Mouse (Mus musculus): Measurements from ENCODE around the gene Zfp870.

DNA sequence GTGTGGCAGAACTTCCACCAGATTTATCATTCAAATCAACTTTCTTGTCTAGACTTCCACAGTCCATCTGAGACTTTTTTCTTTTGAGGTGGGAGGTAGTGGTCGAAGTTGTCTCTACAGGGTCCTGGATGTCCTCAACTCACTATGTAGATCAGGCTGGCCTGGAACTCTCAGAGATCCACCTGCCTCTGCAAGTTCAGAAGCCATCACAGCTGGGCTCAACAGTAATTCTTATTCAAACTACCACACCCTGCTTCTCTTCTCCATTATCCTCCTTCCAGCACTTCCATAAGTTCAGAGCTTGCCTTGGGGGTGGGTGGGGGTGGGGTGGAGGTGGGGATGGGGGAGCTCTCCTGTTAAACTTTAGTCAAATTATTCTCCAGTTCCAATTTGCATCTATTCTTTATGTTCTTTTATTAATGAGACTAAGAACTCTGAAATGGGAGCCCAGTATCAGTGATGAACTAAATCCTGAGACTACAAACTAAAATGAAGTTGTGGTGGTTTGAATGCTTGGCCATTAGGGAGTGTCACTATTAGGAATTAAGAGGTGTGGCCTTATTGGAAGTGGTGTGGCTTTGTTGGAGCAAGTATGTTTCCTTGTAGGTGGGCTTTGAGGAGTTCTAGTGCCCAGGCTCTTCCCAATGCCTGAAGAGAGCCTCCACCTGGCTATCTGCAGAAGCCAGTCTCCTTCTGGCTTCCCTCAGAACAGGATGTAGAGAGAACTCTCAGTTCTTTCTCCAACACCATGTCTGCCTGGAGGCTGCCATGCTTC is 10.5 kb upstream of the Zfp870 start:
- no peak for TF ChIP-seq CTCF (IDR thresholded peaks at IDR 0.05)
- no peak for TF ChIP-seq EP300 (IDR thresholded peaks at IDR 0.05)
